Mouse (Mus musculus) liver, embryonic 16.5 days (tissue): ENCODE measurements around the gene Smyd3. TPM values are rescaled to one million over a fixed set of nuclear protein-coding genes. Genes with fewer than 3 reads are reported as not detected.
"Not testable (repeated sequence)": the region's sequence is repeated elsewhere in the genome, so short reads cannot be mapped to it uniquely, and the experiment has no call there.

ENCODE experiments used
- ATAC-seq: fragments of 200-750 bp; cut with Nextera tagmentation; 2 replicates; pipeline ENCODE4 v1.8.0; 2017; ENCODE audit warnings: low read depth, mild to moderate bottlenecking, moderate number of reproducible peaks, moderate library complexity
- H3K27ac ChIP-seq: fragments of 300-500 bp; sonication (generic); 2 replicates; pipeline ENCODE4 v1.5.1; 2014; ENCODE audit warnings: mild to moderate bottlenecking, low read length
- H3K27me3 ChIP-seq: fragments of 300-500 bp; sonication (generic); 2 replicates; pipeline ENCODE4 v1.6.1; 2014; ENCODE audit warnings: low read depth, low read length, mixed read lengths; ENCODE audit not compliant: control insufficient read depth, insufficient read depth
- H3K36me3 ChIP-seq: fragments of 300-500 bp; sonication (generic); 2 replicates; pipeline ENCODE4 v1.6.1; 2014; ENCODE audit warnings: mild to moderate bottlenecking; ENCODE audit not compliant: control insufficient read depth, insufficient read depth
- H3K4me1 ChIP-seq: fragments of 300-500 bp; sonication (generic); 2 replicates; pipeline ENCODE4 v1.6.1; 2014; ENCODE audit warnings: low read depth, low read length, mixed read lengths; ENCODE audit not compliant: control insufficient read depth
- H3K4me2 ChIP-seq: fragments of 300-500 bp; sonication (generic); 2 replicates; pipeline ENCODE4 v1.6.1; 2014; ENCODE audit warnings: low read depth, low read length, mixed read lengths
- H3K4me3 ChIP-seq: fragments of 300-500 bp; sonication (generic); 2 replicates; pipeline ENCODE4 v1.5.1; 2014; ENCODE audit warnings: low read depth, mild to moderate bottlenecking, low read length
- H3K9ac ChIP-seq: fragments of 300-500 bp; sonication (generic); 2 replicates; pipeline ENCODE4 v1.6.1; 2014; ENCODE audit warnings: low read depth, low read length
- H3K9me3 ChIP-seq: fragments of 300-500 bp; sonication (generic); replicated peaks from 2 replicates; pipeline ENCODE4 v1.6.1; 2016; ENCODE audit warnings: low read length; ENCODE audit not compliant: control insufficient read depth
- WGBS: fragments of 180-500 bp; shearing (Covaris S2); extraction: QIAGEN DNeasy Blood & Tissue Kit; methylation state at CpG from one replicate; pipeline ENCODE4 v1.1.7; 2014; ENCODE audit not compliant: insufficient replicate concordance; 5-methylcytosine and 5-hydroxymethylcytosine counted together
- polyA plus RNA-seq: library from polyadenylated mRNA; unstranded; fragments of >200 nt; fragmentation: Nextera tagmentation; extraction: Ambion mirVana; gene quantifications from 2 replicates; pipeline ENCODE4 v1.2.1, GENCODE M21; 2015

Gene Smyd3
- polyA plus RNA-seq, 1 experiment from 2014 or later = 6.4 TPM

DNA sequence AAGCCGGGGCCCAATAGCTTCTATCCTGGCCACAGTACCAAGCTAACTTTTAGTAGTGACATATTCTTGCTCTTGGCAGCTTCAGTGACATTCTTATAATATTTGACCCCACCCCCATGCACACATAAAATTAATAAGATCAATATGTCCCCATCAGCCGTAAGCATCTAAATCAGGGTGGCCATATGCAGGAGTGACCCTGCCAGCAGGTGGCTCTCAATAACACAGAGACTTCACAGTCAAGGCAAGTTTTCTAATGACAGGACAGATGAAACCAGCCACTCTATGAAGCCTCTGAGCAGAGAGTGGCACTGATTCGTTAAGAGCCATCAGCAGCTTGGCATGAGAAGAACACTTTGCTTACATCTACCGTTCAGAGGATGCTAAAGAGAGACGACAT, 204.2 kb downstream of the Smyd3 start:
- 70% methylated on average over 5 of the region's 5 CpGs for WGBS
- no peak for ATAC-seq

DNA sequence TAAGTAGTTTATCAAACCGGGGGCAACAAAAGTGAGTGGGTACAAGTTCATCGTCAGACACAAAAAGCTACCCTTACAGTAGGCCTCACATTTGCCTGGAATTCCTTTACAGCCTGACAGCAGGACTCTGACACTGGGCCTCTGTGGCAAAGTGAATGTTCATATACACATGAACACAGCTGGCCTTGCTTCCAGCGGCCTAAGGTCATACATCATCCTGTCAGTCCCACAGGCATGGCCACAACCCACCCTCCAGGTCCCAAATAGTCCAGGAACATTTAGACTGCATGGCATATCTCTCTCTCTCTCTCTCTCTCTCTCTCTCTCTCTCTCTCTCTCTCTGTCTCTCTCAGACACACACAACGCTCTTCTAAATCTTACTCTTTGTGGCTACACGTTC, 208.4 kb downstream of the Smyd3 start:
- 78% methylated on average over 5 of the region's 5 CpGs for WGBS
- no peaks in the 10 kb centered on the region for H3K4me1 ChIP-seq
- no peaks in the 10 kb centered on the region for H3K9me3 ChIP-seq
- H3K4me2 ChIP-seq = no peak overlapping the region
- no peak overlapping the region for H3K9ac ChIP-seq
- H3K27ac ChIP-seq = no peak overlapping the region
- no peaks in the 10 kb centered on the region for H3K36me3 ChIP-seq
- ATAC-seq = no peak
- no peaks in the 10 kb centered on the region for H3K27me3 ChIP-seq
- no peak overlapping the region for H3K4me3 ChIP-seq

More for the DNA sequence above, 204.2 kb downstream of the Smyd3 start:
- no peaks in the 10 kb centered on the region for H3K27me3 ChIP-seq
- no peak overlapping the region for H3K27ac ChIP-seq
- H3K4me3 ChIP-seq = no peak overlapping the region
- no peak overlapping the region for H3K4me2 ChIP-seq
- H3K4me1 ChIP-seq = no peaks in the 10 kb centered on the region
- H3K9me3 ChIP-seq = no peaks in the 10 kb centered on the region
- no peak overlapping the region for H3K9ac ChIP-seq
- H3K36me3 ChIP-seq = no peaks in the 10 kb centered on the region

DNA sequence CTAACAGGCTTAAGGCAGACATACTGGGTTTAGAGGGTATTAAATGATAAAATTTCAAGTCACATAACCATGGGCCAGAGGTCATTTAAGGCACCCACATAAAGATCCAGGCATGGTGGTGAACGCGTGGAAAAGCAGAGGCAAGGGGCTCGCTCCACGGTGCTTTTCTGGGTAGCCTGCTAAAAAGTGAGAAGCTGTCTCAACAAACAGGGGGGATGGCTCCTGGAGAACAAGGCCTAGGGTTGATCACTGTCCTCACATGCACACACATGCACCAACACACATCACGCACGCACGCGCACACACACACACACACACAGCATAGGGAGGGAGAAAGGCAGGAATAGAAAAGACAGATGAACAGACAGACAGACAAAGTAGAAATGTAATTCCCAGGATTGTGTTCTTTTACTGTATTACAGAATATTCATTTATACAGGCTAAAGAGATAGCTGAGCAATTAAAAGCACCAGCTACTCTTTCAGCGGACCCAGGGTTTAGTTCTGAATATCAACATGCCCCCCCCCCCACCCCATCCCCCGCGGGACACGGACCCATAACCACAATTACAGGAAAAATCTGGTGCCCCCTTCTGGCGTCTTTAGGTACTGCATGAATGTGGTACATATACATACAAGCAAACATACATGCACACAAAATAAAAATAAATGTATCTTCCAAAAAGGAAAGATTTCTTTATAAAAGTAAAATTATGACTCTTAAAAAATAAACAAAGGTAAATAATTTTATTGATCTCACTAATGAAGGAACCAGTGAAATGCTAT, 215.2 kb downstream of the Smyd3 start:
- H3K27ac ChIP-seq = no peak overlapping the region
- no peak overlapping the region for H3K4me3 ChIP-seq
- H3K27me3 ChIP-seq = no peaks in the 10 kb centered on the region
- H3K9ac ChIP-seq = no peak overlapping the region
- H3K36me3 ChIP-seq = no peaks in the 10 kb centered on the region
- no peaks in the 10 kb centered on the region for H3K9me3 ChIP-seq
- ATAC-seq = no peak
- no peak overlapping the region for H3K4me2 ChIP-seq
- WGBS = 77% methylated on average over 13 of the region's 13 CpGs
- H3K4me1 ChIP-seq = no peaks in the 10 kb centered on the region

DNA sequence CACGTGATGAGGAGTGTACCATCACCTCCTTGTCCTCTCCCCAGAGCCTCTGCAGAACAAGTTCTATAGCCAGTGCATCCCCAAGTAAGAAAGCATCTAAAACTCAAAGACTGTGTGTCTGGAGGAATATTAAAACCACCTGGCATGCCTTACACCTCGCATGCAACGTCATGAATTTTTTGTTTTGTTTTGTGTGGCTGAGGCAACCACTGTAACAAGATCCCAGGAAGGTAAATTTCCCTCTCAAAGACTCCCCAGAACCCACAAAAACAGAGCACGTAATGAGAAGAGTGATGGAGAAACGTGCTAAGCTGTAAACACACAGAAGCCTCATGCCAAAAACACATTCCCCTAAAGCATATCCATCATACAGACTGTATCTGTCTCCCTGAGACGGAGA, 222.2 kb downstream of the Smyd3 start:
- Histone ChIP-seq H3K27ac (no peak overlapping the region), H3K4me2 (no peak overlapping the region), H3K9me3 (no peaks in the 10 kb centered on the region), H3K36me3 (no peaks in the 10 kb centered on the region), H3K9ac (no peak overlapping the region), H3K4me3 (no peak overlapping the region), H3K27me3 (no peaks in the 10 kb centered on the region), H3K4me1 (no peaks in the 10 kb centered on the region)
- ATAC-seq = no peak
- WGBS = 64% methylated on average over 6 of the region's 6 CpGs

DNA sequence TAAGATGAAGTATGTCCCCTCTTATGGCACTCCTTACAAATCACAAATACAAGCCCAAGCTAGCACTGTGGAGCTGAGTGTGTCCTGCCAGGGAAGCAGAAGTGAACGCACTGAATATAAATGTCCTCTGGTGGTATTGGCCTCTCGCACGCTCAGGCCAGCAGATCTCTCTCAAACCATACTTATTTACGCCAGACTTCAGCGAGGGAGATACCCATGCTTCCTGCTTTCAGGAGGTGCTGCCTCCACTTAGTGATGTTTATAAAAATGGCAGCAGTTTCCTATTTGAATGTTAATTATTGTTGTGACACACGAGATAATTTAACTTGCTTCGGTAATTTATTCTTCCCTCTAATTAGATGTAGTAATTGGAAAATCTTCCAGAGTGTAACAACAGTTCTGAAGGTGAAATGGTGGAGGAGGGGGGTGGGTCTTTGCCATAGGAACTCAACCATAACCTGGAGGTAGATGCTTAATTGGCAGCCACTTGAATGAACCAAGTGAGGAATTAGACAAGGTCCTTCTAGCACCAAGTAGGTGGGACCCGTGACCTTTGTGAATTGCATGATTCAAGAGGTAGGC, 224.0 kb downstream of the Smyd3 start:
- Histone ChIP-seq H3K27me3 (no peaks in the 10 kb centered on the region), H3K4me1 (no peaks in the 10 kb centered on the region), H3K9ac (no peak overlapping the region), H3K9me3 (no peaks in the 10 kb centered on the region), H3K27ac (no peak overlapping the region), H3K36me3 (no peaks in the 10 kb centered on the region), H3K4me3 (no peak overlapping the region), H3K4me2 (no peak overlapping the region)
- no peak for ATAC-seq
- 71% methylated on average over 8 of the region's 8 CpGs for WGBS

DNA sequence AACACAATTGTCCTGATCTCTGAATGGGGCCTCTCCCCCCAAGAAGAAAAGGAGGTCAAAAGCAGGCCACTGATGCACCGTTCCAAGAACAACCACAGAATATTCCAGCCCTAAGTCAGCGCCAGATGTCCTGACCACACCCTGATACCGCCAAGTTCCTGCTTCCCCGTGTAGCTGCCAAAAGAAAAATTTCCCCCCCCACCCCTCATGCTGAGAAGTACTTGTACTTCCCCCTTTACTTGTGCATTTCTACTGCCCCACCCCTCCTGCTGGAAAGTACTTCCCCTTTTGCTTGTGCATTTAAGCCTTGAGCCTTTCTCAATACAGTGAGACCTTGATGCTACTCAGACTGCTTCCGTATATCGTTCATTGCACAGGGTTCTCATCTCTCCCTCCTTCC, 227.7 kb downstream of the Smyd3 start:
- ATAC-seq, H3K27ac ChIP-seq, H3K4me1 ChIP-seq, H3K4me2 ChIP-seq, H3K4me3 ChIP-seq, H3K9ac ChIP-seq, H3K36me3 ChIP-seq, H3K9me3 ChIP-seq, H3K27me3 ChIP-seq: not testable (repeated sequence)
- WGBS = 73% methylated on average over 6 of the region's 6 CpGs

DNA sequence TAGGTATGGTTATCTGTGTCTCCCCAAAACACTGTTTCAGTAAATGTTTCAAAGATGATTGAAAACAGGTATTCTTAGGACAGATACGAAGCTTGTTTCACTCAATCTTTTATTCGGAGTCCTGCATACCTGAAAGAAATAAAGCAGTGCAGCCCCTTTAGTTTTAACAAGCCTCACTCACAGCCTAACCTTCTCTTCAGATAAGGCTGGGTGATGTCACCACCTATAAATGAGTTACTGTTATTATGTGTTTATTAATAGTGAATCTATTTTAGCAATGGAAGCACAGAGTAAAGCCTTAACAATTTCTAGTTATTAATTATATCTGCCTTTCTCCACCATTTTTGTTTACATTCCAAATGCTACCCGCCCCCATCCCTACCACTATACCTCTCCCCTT, 228.1 kb downstream of the Smyd3 start:
- Histone ChIP-seq H3K4me2 (no peak overlapping the region), H3K4me1 (no peaks in the 10 kb centered on the region), H3K27me3 (no peaks in the 10 kb centered on the region), H3K4me3 (no peak overlapping the region), H3K27ac (no peak overlapping the region), H3K9me3 (no peaks in the 10 kb centered on the region), H3K9ac (no peak overlapping the region), H3K36me3 (no peaks in the 10 kb centered on the region)
- 69% methylated on average over 3 of the region's 3 CpGs for WGBS
- no peak for ATAC-seq

DNA sequence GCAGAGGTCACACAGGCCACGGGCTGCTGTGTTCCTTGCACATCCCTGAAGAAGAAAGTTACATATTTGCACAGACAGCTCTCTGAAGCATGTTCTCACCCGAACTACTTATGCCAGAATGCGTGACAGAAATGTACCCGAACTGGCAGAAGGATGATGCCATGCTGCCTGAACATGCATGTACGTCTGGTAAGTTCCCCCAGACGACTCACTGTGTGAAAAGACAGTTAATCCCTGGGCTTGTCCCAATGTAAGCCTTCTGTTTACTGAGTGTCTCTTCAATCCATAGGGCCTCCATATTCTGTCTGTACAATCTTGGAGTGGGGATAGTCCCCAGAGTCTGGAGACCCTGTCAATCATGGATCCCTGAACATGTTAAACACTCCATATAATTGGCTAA, 231.1 kb downstream of the Smyd3 start:
- H3K27ac ChIP-seq = no peak overlapping the region
- H3K4me3 ChIP-seq = no peak overlapping the region
- no peak for ATAC-seq
- H3K27me3 ChIP-seq = no peaks in the 10 kb centered on the region
- H3K4me1 ChIP-seq = no peaks in the 10 kb centered on the region
- no peaks in the 10 kb centered on the region for H3K9me3 ChIP-seq
- H3K9ac ChIP-seq = no peak overlapping the region
- H3K36me3 ChIP-seq = no peaks in the 10 kb centered on the region
- 65% methylated on average over 6 of the region's 6 CpGs for WGBS
- no peak overlapping the region for H3K4me2 ChIP-seq

DNA sequence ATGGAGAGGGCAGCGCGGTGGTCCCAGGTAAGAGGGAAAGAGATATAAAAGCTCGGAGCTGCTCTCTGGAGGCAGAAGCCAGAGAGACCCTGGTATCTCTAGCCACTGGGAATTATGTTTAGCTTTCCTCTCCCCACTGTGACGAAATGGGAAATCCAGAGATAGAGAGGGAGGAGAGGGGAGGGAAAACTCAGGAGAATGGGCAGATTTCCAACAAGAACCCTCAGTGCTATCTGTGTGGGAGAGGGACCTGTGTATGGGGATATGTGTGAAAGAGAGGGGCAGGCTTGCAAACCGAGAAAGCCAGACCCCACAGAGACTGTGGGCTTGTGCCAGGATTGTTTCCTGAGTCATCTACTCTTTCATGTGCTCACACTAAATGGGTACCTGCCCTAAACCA, 235.0 kb downstream of the Smyd3 start:
- no peak overlapping the region for H3K4me3 ChIP-seq
- H3K9ac ChIP-seq = no peak overlapping the region
- no peaks in the 10 kb centered on the region for H3K9me3 ChIP-seq
- ATAC-seq = no peak
- H3K4me2 ChIP-seq = no peak overlapping the region
- no peaks in the 10 kb centered on the region for H3K36me3 ChIP-seq
- 64% methylated on average over 5 of the region's 5 CpGs for WGBS
- H3K27ac ChIP-seq = no peak overlapping the region
- H3K27me3 ChIP-seq = no peaks in the 10 kb centered on the region
- H3K4me1 ChIP-seq = no peaks in the 10 kb centered on the region
